Mouse (Mus musculus): Measurements from ENCODE around the gene Traf6.
A peak's percentile ranks its signal among the peaks of the same experiment; 100 is the strongest.
"Not testable (repeated sequence)": the region's sequence is repeated elsewhere in the genome, so short reads cannot be mapped to it uniquely, and the experiment has no call there.

Gene Traf6

DNA sequence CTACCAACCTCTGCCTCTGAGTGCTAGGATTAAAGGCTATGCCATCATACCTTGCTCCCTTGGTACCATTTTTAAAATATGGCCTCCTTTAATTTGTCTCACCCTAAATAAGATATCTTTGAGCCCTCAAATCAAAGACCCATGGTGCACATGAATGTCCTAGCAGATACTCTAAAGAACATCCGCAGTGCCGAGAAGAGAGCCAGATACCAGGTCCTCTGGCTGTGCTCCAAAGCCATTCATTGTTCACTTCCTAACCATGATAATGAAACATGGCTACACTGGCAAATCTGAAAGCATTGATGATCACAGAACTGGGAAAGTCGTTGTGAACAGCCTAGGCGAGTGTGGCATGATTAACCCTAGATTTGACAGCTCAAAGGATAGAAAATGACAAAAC is 14.8 kb downstream of the Traf6 start:
- ATAC-seq (ENCODE audit: insufficient number of reproducible peaks, low FRiP score, low TSS enrichment): no peak

- no peak for ATAC-seq (ENCODE audit: insufficient number of reproducible peaks, low FRiP score, low TSS enrichment)
These were observed 15.5 kb downstream of the Traf6 start for GRCm38 (mm10) chr2:101693577-101694215.

GRCm38 (mm10) chr2:101695584-101695983 is 17.4 kb downstream of the Traf6 start:
- ATAC-seq (ENCODE audit: insufficient number of reproducible peaks, low FRiP score, low TSS enrichment): no peak

DNA sequence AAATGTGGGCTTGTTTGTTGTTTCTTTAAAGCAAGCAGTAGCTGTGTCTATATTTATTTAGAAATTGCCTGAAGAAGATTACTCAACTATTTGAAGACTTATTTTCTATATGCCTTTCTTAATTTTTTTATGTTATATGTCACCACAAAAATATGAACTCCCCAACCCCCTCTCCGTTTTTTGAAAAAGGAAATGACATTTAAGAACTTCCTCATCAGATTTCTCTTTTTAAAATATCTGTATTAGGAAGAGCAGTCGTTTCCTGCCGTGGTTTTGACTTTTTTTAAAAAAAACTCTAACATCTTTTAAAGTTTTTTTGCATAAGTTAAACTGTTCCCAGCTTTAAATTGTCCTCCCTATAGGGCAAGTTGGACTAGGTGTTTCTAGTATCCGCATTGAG is 21.1 kb downstream of the Traf6 start:
- ATAC-seq (ENCODE audit: insufficient number of reproducible peaks, low FRiP score, low TSS enrichment): no peak

- no peak for ATAC-seq (ENCODE audit: insufficient number of reproducible peaks, low FRiP score, low TSS enrichment)
These were observed 27.8 kb downstream of the Traf6 start for GRCm38 (mm10) chr2:101705941-101706485.

- no peak for ATAC-seq (ENCODE audit: insufficient number of reproducible peaks, low FRiP score, low TSS enrichment)
These were observed 33.4 kb downstream of the Traf6 start for GRCm38 (mm10) chr2:101711608-101712007.

- no peak for ATAC-seq (ENCODE audit: insufficient number of reproducible peaks, low FRiP score, low TSS enrichment)
These were observed 37.6 kb downstream of the Traf6 start for GRCm38 (mm10) chr2:101715650-101716323.

DNA sequence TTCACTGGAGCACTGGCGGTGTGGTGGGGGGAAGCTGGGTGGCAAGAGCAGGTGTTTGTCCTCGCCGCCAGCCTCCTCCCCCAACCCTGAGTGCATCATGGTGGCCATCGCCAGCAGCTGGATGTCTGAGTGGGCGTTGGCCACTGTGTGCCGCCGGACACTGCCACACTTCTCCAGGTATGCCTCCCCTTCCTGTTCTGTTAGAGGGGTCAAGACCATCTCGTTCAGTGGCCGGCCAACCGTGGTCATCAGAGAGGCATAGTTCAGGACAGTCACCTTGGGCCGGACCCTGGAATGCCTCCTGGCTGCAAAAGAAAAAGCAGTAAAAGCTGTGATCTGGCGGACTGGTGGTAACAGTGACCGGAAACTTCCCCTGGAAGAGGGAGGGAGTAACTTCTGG is 38.9 kb downstream of the Traf6 start:
- ATAC-seq (ENCODE audit: insufficient number of reproducible peaks, low FRiP score, low TSS enrichment): no peak

DNA sequence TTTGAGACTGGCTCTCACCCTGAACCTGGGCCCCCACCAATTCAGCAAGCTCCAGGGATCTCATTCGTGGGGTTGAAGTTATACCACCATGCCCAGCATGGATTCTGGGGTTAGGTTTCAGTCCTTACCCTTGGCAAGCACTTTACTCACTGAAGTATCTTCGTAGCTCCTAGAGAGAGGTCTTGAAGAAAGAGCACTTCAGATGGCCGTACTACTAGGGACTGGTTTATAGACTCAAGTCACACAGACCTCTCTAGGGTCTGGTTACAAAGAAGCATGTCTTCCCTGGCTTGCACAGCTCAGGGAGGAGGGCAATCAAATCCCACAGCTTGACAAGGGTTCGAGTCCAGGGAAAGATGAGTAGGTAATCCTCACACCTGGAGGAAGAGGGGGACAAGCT is 43.6 kb downstream of the Traf6 start:
- ATAC-seq (ENCODE audit: insufficient number of reproducible peaks, low FRiP score, low TSS enrichment): no peak

GRCm38 (mm10) chr2:101722370-101723332 is 44.4 kb downstream of the Traf6 start:
- no peak for ATAC-seq (ENCODE audit: insufficient number of reproducible peaks, low FRiP score, low TSS enrichment)

DNA sequence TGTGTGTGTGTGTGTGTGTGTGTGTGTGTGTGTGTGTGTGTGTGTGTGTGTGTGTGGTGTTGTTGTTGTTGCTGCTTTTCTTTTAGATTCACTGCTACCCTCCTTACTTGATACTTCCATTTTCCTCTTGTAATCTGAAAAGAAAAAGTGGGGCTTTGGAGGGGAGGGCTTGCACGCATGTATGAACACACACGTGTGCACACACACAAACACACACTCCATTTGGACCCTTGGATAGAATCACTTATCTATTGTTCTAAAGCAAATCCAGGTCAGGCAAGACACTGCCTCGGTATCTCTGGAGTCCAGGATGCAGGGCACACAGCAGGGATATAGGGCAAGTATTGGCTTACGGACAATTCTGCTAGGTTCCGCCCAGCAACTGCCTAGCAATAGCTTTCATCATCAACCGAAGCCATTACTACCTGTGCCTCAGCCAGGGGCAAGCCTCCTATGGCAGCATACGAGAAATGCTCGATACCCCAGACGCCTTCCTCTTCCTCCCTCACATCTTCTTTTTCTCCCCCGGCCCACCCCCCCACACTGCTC is 45.2 kb downstream of the Traf6 start:
- no peak for ATAC-seq (ENCODE audit: insufficient number of reproducible peaks, low FRiP score, low TSS enrichment)

GRCm38 (mm10) chr2:101727787-101728186 is 49.6 kb downstream of the Traf6 start:
- no peak for ATAC-seq (ENCODE audit: insufficient number of reproducible peaks, low FRiP score, low TSS enrichment)

DNA sequence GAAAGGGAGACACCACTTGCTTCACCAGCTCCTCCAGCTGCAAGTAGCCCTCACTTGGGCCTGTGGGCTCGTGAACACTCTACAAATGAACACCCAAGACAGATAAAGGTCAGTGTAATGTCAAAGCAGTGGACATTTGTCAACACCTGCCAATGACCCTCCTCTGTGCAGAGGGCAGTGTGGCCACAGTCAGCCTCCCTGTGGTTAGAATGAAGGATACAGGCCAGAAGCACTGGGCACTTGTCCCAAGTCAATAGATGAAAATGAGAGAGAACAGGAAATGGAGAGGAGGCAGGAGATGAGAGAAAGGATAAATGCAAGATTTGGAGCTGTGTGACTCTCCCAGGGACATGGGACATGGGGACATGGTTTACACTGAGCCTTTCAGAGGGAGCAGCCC is 51.2 kb downstream of the Traf6 start:
- no peak for ATAC-seq (ENCODE audit: insufficient number of reproducible peaks, low FRiP score, low TSS enrichment)

- ATAC-seq (ENCODE audit: insufficient number of reproducible peaks, low FRiP score, low TSS enrichment): no peak
These were observed 52.7 kb downstream of the Traf6 start for GRCm38 (mm10) chr2:101730972-101731371.

GRCm38 (mm10) chr2:101732777-101733210 is 54.6 kb downstream of the Traf6 start:
- ATAC-seq (ENCODE audit: insufficient number of reproducible peaks, low FRiP score, low TSS enrichment): no peak

GRCm38 (mm10) chr2:101733564-101733963 is 55.3 kb downstream of the Traf6 start:
- no peak for ATAC-seq (ENCODE audit: insufficient number of reproducible peaks, low FRiP score, low TSS enrichment)

DNA sequence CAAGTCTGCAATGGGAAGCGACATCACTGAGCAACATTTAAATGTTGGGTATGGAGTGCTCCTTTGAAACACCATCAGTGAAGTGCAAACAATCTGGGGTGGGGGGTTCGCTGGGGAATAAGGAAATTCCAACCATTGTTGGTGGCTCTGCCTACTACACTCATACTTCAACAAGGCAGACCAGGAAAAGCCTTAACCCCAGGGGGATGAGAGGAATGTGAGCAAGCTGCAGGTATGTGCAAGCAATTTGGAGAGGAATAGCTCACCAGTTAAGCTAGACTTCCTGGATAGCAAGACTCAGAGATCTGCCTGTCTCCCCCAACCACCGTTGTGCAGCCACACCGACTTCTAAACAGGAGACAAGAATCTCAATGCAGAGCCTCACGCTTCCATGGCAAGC is 61.7 kb downstream of the Traf6 start:
- ATAC-seq (ENCODE audit: insufficient number of reproducible peaks, low FRiP score, low TSS enrichment): no peak

DNA sequence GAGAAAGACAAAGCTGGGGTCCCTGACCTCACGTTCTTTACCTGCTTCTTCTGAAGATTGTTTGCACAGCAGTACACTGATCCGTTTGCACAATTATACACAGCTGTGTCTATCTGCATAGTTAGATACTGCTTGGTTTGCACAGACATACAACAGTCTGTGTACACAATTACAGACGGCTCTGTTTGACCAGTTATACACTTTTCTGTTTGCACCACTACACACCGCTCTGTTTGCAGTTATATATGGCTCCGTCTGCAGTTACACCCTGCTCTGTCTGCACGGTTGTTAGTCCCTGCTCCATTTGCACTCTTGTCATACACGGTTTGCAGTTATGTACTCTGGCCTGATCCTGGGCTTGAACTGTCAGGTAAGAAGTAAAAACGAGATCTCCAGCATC is 63.4 kb downstream of the Traf6 start:
- no peak for ATAC-seq (ENCODE audit: insufficient number of reproducible peaks, low FRiP score, low TSS enrichment)

DNA sequence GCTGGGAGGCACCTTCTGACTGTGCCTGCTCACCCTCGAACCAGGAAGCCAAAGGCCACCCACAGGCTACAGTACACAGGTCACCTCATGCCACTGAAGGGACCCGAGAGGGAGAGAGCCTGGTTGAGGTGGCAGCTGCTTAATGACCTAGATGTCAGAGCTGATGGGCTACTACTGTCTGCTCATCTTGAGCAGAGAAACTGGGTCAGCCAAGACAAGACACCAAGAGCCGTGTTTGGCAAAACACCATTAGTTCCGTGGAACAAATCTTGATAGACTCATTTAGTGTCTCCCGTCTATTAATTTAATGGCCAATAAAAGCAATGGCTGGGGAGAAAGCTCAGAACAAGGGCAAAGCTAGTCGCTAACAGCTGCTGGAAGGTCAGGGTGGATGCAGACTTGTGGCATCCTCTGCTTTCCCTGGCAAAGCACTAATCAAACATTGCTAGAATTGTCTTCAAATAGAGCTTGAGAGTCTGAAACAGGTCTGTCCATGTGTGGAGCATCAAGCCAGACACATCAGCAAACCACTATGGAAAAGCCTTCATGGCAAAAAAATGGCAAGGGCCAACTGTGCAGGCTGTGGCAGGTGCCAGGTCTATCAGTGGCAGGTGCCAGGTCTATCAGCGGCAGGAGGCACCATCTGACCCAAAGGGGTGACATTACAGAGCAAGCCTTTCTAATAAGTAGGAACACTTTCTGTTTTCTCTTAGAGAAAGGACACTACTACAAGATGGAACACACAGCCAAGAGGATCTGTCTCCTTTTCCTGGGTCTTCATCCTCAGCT is 64.0 kb downstream of the Traf6 start:
- ATAC-seq (ENCODE audit: insufficient number of reproducible peaks, low FRiP score, low TSS enrichment): peak; percentile 80

- not testable (repeated sequence) for ATAC-seq (ENCODE audit: insufficient number of reproducible peaks, low FRiP score, low TSS enrichment)
These were observed 67.4 kb downstream of the Traf6 start for GRCm38 (mm10) chr2:101745656-101746055.
